Mouse (Mus musculus) T-helper 1 cell (primary cell): ENCODE results near the gene Lmntd1.

ENCODE experiments used
- in situ Hi-C: fragments of 300-600 bp; cut with MboI, MseI; formaldehyde crosslinking; loops from one replicate; pipeline ENCODE4 v1.15.1; 2025; ENCODE audit warnings: high pct_unique_total_duplicates

The Lmntd1 gene

DNA sequence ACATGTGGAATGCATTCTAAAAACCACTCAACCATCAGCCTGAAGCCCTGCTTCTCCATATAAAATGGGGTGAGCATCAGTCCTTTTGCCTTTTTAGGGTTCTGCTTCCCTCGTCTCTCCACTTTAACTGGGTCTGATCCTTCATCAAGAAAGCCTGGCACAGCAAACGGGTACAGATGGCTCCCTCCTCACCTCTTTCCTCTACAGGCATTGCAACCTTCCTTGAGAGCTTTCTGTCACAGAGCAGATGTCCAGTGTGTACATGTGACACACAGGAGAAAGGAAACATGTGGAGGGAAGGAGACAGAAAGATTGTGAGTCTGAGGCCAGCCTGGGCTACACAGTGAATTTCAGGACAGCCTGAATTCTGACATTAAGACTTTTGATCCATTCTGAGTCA, 125.9 kb downstream of the Lmntd1 start:
- in situ Hi-C loops = no loop called here

DNA sequence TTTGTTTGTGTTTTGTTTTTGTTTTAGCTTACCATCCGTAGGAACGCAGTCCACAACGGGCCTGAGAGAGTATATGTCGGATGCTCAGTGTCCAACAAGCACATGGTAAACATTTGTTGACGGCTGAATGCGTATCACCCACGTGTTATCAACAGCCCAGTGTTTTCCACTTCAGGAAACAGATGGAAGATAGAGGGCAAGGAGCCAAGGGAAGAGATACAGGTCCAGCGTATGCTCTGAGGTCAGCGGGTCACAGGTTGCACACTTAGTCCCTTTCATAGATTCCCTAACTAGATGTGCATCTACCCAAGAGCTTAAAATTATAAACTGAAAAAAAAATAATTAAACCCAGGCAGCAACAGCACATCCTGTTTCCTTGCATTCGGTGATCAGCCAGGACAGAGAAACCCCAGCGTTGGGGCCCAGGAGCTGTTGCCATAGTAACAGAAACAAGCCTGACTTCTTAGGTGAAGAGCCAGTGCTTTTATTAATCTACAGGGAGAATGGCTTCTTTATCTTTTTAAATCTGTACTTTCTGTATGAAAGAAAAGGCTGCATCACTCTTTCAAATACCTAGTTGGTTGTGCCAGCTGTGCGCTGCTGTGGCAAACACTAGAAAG, 128.0 kb downstream of the Lmntd1 start:
- in situ Hi-C loops = no loop called here

DNA sequence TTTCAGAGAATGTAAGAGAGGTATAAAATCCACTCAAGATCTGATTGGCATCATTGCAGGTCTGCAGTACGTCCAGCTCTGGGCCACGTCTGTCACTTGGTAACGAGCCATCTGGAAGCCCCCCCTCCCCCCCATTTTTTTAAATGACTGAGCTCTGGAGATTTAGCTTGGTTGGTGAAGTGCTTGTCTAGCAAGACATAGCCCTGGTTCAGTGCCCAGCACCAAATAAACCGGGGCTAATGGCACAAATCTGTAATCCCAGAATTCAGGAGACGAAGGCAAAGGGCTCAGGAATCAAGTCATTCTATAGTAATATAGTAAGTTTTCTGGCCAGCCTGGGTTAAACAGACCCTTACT, 130.8 kb downstream of the Lmntd1 start:
- in situ Hi-C loops = no loop called here

DNA sequence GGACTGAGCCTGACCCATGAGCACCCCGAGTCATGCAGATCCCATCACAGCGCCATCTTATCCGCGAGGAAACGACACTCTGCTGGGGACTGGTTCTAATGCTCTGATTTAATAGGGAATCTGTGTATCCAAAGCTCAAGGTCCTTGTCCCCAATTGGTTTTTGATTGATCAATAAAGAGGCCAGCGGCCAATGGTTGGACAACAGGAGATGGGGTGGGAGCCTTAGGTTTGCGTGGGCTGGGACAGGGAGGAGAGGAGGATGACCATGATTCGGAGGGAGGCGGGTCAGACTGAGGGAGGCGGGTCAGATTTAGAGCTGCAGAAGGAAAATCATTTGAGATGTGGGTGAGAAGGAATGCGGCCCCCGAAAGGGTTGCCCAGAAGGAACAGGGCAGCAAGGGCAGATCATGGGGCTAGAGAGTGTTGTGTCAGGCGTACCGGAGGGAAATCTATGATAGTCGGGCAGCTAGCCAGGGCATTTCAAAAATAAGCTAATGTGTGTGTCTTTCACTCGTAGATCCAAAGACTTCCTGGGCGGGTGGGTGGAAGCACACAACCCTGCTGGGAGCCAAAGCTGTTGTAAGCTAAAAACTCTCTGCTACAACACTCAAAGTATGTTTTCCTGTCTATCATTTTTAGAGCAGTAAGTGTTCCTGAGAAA, 131.3 kb downstream of the Lmntd1 start:
- in situ Hi-C loops = no loop called here

DNA sequence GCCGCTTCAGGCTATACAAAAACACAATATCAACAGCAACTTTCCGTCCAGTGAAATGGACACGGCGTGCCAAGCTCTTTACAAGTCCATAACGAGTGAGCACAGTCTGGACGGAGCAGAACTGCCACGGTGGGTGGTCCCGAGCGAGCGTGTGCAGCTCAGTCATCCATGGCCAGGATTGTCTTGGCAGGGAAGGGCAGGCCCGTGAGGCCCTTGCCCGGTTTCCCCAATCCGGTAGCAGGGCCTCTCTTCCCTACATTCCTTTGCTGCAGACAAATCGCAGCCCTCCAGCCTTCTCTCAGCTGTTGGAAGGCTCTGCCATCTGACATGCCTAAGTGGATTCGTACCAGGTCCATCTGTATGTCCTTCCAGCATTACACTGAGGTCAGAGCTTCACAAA, 132.2 kb downstream of the Lmntd1 start:
- in situ Hi-C loops = no loop called here

DNA sequence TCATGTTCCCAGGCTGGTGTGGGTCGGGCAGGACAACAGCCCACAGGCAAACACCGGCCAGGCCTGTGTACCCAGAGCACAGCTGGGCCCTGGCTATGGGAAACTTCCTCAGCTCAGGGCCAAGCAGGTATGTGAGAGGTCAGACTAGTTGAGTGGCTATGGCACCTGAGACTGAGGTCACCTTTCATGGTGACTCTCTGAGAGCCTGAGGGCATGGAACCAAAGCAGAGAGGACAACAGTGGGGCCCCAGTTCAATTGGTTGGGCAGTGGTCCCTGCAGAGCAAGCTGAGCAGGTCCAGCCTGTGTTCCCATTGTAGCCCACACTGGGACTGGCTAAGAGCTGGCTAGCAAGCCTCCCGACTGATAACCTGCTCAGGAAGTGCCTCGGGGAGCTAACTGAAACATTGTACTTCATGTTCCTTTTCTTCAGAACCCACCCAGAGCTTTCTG, 135.3 kb downstream of the Lmntd1 start:
- in situ Hi-C loops = no loop called here

DNA sequence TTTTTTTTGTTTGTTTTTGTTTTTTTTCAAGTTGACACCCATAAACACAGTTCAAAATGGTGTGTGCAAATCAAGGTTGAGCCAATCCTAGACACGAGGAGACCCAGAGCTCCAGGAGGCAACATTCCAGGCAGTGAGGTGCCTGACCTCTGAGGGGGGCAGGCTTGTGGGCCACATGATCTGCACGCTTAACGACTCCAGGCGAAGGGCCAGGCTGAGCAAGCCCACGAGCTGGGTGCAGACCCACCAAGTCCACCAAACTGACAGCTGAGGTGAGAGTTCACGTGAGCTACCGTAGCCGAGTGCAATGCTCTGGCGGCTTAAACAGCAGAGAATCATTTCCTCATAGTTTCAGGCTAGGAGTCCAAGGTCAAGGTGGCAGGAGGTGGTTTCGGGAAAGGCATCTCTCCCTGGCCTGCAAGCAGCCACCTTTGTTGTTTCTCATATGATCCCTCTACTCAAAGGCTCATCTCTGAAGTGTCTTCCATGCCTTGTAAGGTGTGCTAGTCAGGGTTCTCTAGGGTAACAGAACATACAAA, 136.7 kb downstream of the Lmntd1 start:
- in situ Hi-C loops = no loop called here

DNA sequence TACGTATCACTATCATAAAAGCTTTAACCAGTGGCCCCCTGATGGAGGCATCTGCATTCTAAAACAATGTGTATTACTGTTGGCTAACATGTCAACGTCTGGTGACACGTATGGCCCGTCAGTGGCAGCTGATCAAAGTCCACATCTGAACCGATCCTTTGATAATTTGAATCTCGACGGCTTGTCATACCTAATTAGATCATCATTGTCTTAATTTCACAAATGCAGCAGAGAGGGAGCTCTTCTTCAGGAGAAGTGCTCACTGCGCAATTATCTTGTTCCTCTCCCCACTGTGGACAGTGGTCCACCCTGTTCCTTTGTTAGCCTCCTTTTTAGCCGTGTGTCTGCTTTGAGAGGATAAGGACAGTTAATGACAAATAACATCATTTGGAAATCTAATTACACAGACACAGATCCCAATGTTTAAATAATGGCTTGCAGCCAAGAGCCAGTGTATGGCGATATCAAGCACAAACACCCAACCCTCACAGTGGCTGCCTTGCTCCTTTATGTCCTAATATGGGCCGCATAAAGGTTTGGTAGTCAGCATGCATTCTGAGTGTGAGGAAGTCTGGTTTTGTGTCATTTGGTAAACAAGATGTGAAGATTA, 142.4 kb downstream of the Lmntd1 start:
- in situ Hi-C loops = no loop called here

DNA sequence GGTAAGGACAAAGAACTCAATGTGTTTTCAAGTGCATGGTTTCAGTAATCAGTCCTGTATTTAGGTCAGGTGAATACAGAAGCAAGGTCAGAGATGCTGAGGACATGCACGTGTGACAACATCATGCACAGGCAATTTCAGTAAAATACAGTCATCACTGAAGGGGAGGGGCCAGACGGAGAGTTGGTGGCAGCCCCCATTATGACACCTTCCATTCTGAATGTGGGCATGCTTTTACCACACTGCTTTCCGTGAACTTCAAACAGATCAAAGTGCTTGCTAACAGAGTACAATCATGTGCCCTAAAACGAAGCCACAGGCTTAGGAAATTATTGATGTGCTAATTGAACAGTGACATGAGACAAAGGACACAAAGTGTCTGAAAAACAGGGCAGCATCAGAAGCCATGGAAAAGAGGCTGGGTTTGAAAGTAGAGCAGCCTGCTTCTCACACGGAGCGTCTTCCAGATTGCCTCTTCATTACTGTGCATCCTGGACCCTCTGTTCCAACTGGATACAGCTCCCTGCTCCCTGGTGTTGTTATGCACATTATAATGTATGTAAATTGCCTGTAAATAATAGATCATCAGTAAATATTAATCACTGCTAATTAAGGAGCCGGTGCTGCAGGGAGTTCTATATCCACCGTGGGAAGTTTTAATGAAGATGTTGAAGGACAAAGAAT, 144.7 kb downstream of the Lmntd1 start:
- in situ Hi-C loops = no loop called here

DNA sequence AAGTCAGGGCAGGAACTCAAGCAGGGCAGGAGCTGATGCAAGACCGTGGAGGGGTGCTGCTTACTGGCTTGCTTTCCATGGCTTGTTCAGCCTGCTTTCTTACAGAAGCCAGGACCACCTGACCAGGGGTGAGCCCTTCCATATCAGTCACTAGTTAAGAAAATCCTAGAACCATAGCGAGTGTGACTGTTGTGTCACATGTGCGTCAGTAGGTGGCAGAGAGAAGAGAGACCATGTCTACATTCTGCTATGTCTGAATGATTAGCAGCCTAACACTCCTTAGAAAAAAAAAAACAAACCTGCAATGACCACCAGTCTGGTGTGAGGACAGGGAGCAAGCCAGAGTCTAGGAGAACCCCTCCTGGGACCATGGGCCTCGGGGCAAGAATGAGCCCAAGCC, 150.1 kb downstream of the Lmntd1 start:
- in situ Hi-C loops = no loop called here

DNA sequence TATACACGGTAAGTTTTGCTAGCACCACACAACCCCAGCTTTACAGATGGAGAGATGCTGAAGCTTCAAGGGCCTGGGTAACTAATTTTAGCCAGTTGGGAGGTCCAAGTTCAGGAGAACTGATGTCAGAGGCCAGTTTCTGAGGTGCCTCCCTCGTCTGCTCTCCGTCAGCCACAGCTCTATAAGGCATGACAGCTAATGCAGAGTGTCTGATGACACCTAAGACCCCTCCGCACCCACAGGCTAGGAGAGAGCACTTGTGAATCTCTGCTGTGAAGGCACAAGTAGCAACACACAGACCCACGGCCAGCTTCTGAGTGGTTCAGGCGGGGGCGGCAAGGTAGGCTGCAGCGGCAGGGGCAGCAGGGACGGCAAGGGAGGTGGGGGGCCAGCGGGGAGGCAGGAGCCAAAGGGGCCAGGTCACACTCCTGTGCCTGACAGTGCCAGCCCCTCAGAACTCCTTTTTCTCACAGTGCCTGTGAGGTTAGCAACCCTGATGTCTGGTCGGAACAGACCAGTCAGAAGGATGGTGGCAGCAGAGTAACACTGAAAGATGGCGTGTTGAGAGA, 151.4 kb downstream of the Lmntd1 start:
- in situ Hi-C loops = no loop called here

DNA sequence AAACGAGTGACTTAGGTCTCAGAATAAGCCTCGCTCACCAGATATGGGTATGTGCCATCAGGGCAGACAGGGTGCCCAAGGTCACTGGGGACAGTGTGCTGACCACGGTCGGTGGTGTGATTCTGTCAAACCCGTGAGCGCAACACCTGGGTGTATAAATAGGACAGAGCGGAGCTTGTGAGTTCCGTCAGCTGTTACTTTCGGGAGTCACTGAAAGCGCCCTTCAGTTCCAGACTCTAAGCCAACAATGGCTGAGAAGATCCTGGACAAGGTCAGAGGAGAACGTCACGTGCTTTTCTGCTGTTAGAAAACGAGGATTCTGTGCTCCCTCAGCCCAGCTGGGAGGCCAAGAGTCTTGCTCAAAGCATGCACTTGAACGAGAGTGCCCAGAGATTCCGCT, 157.1 kb downstream of the Lmntd1 start:
- in situ Hi-C loops = no loop called here

DNA sequence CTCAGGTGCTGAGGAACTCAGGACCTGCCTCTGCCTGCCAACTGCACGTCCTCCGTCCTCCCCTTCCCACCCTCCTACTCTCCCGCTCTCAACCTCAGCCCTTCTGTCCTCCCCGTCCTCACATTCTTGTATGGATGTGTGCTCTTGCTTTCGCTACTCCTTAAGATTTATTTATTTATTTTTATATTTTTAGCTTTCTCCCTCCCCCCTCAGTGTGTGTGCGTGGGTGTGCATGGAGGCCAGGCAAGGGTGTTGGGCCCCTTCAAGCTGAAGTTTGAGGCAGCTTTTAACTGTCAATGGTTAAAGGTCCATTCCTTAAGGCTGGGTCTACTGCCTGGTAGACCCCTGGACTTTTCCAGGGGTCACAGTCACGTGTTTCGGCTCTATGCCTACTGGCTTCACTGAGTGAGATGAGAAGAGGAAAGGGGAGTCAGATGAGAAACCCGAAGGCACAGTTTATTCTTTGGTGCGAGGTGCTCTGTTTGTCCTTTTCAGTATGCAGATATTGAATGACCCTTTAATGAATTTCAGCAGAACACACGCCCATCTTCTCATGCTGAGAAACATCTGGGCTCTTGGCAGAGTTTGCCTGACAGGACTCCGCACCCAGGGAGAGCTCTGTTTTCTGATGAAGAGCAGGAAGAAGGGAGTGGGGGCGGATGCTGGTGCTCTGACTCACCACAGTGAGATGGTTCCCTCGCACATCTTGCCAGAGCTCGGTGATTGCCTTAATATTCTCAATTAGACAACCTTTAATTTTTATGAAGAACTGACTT, 163.3 kb downstream of the Lmntd1 start:
- in situ Hi-C loops = no loop called here

DNA sequence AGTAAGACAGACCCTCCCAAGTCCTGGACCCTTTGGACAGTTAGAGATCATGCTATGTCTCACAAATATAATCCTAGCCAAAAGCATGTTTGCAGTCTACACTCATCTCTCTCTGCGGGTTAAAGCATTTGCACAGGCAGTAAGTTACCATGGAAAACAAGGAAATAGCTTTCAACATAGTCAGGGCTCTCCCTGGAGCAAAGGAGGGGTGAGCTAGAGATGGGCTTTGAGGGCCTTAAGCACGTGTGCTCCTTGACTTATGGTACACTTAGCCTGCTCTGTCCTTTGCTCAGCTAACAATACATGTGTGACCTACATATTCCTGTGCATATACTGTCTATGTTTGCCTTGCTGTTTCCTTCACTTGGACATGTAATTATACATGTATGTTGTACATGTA, 165.8 kb downstream of the Lmntd1 start:
- in situ Hi-C loops = no loop called here

DNA sequence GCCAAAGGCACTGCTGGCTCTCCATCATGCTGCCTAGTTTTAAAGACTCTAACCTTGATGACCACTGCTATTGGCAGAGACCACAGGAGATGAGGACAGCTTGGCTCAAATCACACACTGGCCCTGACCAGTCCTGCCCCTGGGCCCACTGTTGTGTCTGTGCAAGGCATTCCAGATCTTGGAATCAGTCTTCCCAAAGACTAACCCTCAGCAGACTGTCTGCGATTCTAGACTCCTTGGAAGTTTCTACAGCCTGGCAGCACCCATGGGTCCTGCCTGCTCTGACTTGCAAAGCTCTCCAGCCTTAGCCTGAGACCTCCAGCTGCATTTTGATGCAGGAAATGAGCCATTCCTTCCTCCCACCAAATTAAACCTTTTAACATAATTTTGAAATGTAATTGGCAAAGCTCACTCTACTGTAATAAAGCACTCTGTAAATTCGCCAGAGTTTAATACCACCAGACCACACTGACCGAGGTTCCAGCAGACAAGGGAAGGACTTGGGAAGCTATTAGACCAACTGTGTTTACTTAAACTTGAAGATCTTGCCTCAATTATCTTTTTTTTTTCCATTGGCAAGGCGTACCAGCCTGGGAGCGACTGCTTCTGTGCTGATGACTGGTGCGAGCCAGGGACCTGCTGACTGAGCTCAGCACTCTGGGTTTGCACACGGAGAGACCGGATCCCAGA, 168.2 kb downstream of the Lmntd1 start:
- in situ Hi-C loops = no loop called here

DNA sequence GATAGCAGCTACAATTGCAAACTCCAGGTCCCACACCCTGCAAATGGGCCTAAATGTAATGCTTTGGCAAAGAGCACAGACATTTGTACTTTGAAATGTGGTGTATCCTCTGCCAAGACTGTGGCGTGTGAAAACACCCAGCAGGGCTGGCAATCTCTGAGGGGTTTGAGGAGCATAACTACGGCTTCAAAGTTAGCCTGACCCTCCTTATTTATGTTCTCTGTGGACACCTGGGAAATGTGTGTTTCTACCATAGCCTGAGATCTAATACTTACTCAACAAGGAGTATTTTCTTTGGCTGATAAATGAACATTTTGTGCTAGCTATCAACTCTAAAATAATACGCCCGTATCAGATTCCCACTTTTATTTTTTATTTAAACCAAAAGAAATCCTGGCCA, 168.7 kb downstream of the Lmntd1 start:
- in situ Hi-C loops = no loop called here

DNA sequence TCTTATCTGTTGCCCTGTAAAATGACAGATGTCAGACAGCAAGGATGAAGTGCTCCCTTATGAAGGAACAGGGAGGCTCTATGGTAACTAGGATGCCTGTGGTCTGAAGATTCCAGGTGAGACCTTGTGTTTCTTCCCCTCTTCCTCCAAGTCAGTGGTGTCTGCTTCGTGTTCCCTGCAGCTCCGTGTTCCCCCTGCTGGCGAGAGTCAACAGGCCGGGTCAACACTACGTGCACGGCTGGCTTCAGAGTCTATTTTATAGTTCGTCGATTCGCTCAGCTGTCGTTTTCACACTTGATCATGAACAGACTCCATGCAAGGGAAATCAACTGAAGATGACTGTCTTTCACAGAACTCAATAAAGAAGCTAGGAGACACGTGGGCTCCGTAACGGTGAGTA, 171.3 kb downstream of the Lmntd1 start:
- in situ Hi-C loops = no loop called here

DNA sequence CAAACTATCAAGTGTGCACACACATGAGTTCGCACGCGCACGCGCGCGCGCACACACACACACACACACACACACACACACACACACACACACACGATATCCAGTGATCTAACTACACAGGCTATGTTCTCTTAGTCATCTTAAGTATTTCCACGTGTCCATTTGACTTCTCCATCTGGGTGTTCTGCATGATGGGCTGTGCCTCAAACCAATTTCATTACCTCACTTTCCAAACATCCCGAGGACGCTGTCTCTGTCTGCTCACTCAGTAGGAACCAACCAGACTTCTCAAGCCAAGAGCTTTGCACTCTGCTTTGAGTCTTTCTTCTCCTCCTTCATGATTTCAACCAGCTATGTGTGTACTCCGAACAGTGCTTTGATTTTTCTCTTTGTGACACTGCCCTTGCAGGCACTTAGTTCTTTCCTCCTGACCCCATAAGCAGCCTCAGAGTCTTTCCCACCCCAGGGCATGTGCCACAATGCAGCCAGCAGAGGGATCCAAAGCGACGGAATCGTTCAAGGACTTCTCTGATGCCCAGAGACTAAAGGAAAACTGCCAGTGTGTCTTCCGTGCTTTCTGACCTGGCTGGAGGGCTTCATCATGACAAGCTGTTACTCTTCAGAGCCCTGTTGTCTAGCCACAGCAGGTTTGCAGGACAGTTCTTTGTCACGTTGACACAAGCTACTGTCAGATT, 172.6 kb downstream of the Lmntd1 start:
- in situ Hi-C loops = no loop called here

DNA sequence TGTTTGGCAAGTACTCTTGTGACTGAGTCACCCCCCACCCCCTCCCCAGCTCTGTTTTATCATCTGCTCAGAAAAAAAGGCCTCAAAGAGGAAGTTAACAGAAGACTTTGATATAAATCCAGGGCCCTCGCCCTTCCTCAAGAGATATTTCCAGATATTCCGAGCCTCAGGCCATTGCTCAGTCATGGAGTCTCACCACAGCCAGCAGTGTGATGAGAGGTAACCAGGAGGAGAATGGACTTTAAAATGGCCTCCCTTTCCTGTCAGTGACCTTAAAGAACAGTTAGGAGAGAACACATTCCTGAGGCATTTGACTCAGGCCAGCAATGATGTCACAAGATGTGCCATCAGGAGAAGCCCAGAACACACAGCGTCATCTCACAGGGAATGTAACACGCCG, 175.3 kb downstream of the Lmntd1 start:
- in situ Hi-C loops = no loop called here

DNA sequence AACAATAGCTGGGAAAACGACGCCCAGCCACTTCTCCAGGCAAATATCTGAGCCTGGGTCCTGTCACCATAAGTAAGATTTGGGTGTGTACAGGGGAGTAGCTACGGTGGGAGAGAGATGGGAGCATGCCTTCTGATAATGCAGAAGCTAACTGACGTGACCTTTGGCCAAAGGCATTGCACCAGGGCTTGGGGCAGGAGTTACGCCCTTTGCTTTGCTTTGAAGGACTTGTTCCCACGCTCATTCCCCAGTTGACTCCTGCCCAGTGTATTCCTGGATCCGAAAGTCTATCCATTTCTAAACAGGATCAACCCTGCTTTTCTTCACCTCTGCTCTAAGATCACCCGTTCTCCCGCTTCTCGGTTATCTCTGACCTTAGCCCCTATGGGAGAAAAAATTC, 178.4 kb downstream of the Lmntd1 start:
- in situ Hi-C loops = no loop called here
